Mouse (Mus musculus): ENCODE measurements around the gene Grk4. TPM values are rescaled to one million over a fixed set of nuclear protein-coding genes. Genes with fewer than 3 reads are reported as not detected.

Gene Grk4
- polyA plus RNA-seq, 1 experiment from 2014 or later, result 2.5 TPM

GRCm38 (mm10) chr5:34641991-34642390 is 18.2 kb upstream of the Grk4 start:
- no peak for ATAC-seq (replicated peaks; ENCODE audit: low FRiP score)
- H3K4me1 ChIP-seq (replicated peaks; ENCODE audit: control insufficient read depth, insufficient read depth, low read length), result 0 out of 2 replicates have a peak, but pooled peaks cover 2% of the 10 kb centered on the region
- H3K4me2 ChIP-seq (ENCODE audit: low read depth, low read length, severe bottlenecking), result no peak overlapping the region
- H3K9me3 ChIP-seq (ENCODE audit: control insufficient read depth, low read length), result no peaks in the 10 kb centered on the region
- no peaks in the 10 kb centered on the region for H3K27me3 ChIP-seq (ENCODE audit: control insufficient read depth, insufficient read depth, low read length)
- DNase-seq (ENCODE audit: low spot score), result no peak
- no peak overlapping the region for H3K4me3 ChIP-seq (ENCODE audit: low read depth, low read length)
- WGBS, result 91% methylated on average over 3 of the region's 3 CpGs
- no peak overlapping the region for H3K27ac ChIP-seq (ENCODE audit: low read depth, low read length)
- H3K9ac ChIP-seq (ENCODE audit: low read length), result no peak overlapping the region
- peaks cover 4% of the 10 kb centered on the region; the same call in 1 of the 2 replicates for H3K36me3 ChIP-seq (ENCODE audit: control insufficient read depth, insufficient read depth, low read length)

GRCm38 (mm10) chr5:34642932-34643331 is 17.2 kb upstream of the Grk4 start:
- Histone ChIP-seq H3K4me3 (ENCODE audit: low read depth, low read length) (no peak overlapping the region), H3K4me2 (ENCODE audit: low read depth, low read length, severe bottlenecking) (no peak overlapping the region), H3K9me3 (ENCODE audit: control insufficient read depth, low read length) (no peaks in the 10 kb centered on the region), H3K36me3 (ENCODE audit: control insufficient read depth, insufficient read depth, low read length) (peaks cover 4% of the 10 kb centered on the region; the same call in 1 of the 2 replicates), H3K27me3 (ENCODE audit: control insufficient read depth, insufficient read depth, low read length) (no peaks in the 10 kb centered on the region), H3K27ac (ENCODE audit: low read depth, low read length) (no peak overlapping the region), H3K4me1 (replicated peaks; ENCODE audit: control insufficient read depth, insufficient read depth, low read length) (no peaks in the 10 kb centered on the region), H3K9ac (ENCODE audit: low read length) (no peak overlapping the region)
- 0 out of 2 replicates have a peak, but pooled peaks have one; percentile 44 for ATAC-seq (replicated peaks; ENCODE audit: low FRiP score)
- 64% methylated on average over 5 of the region's 5 CpGs for WGBS
- DNase-seq (ENCODE audit: low spot score), result peak; percentile 52

GRCm38 (mm10) chr5:34647581-34647980 is 12.6 kb upstream of the Grk4 start:
- Histone ChIP-seq H3K4me3 (ENCODE audit: low read depth, low read length) (no peak overlapping the region), H3K4me2 (ENCODE audit: low read depth, low read length, severe bottlenecking) (no peak overlapping the region), H3K4me1 (replicated peaks; ENCODE audit: control insufficient read depth, insufficient read depth, low read length) (no peaks in the 10 kb centered on the region), H3K9ac (ENCODE audit: low read length) (no peak overlapping the region), H3K9me3 (ENCODE audit: control insufficient read depth, low read length) (no peaks in the 10 kb centered on the region), H3K36me3 (ENCODE audit: control insufficient read depth, insufficient read depth, low read length) (peaks cover 8% of the 10 kb centered on the region; the same call in 1 of the 2 replicates), H3K27ac (ENCODE audit: low read depth, low read length) (no peak overlapping the region), H3K27me3 (ENCODE audit: control insufficient read depth, insufficient read depth, low read length) (no peaks in the 10 kb centered on the region)
- WGBS, result 45% methylated on average over 4 of the region's 4 CpGs
- ATAC-seq (replicated peaks; ENCODE audit: low FRiP score), result no peak
- DNase-seq (ENCODE audit: low spot score), result peak; percentile 84

- Histone ChIP-seq H3K4me1 (replicated peaks; ENCODE audit: control insufficient read depth, insufficient read depth, low read length) (no peaks in the 10 kb centered on the region), H3K36me3 (ENCODE audit: control insufficient read depth, insufficient read depth, low read length) (peaks cover 13% of the 10 kb centered on the region; the same call in 1 of the 2 replicates), H3K9ac (ENCODE audit: low read length) (no peak overlapping the region), H3K9me3 (ENCODE audit: control insufficient read depth, low read length) (no peaks in the 10 kb centered on the region), H3K4me2 (ENCODE audit: low read depth, low read length, severe bottlenecking) (no peak overlapping the region), H3K27me3 (ENCODE audit: control insufficient read depth, insufficient read depth, low read length) (no peaks in the 10 kb centered on the region), H3K27ac (ENCODE audit: low read depth, low read length) (no peak overlapping the region), H3K4me3 (ENCODE audit: low read depth, low read length) (no peak overlapping the region)
- WGBS, result 95% methylated on average over 5 of the region's 5 CpGs
- no peak for ATAC-seq (replicated peaks; ENCODE audit: low FRiP score)
- DNase-seq (ENCODE audit: low spot score), result no peak
Measured at GRCm38 (mm10) chr5:34652961-34653360, 7.2 kb upstream of the Grk4 start.

GRCm38 (mm10) chr5:34654881-34655280 is 5.3 kb upstream of the Grk4 start:
- DNase-seq (ENCODE audit: low spot score) (no peak), ATAC-seq (replicated peaks; ENCODE audit: low FRiP score) (no peak)
- 94% methylated on average over 9 of the region's 9 CpGs for WGBS
- H3K27me3 ChIP-seq (ENCODE audit: control insufficient read depth, insufficient read depth, low read length), result no peaks in the 10 kb centered on the region
- H3K9me3 ChIP-seq (ENCODE audit: control insufficient read depth, low read length), result no peaks in the 10 kb centered on the region
- peaks cover 13% of the 10 kb centered on the region; the same call in 1 of the 2 replicates for H3K36me3 ChIP-seq (ENCODE audit: control insufficient read depth, insufficient read depth, low read length)
- H3K27ac ChIP-seq (ENCODE audit: low read depth, low read length), result no peak overlapping the region
- no peak overlapping the region for H3K9ac ChIP-seq (ENCODE audit: low read length)
- H3K4me1 ChIP-seq (replicated peaks; ENCODE audit: control insufficient read depth, insufficient read depth, low read length), result no peaks in the 10 kb centered on the region; the same call in 1 of the 2 replicates
- H3K4me3 ChIP-seq (ENCODE audit: low read depth, low read length), result no peak overlapping the region
- H3K4me2 ChIP-seq (ENCODE audit: low read depth, low read length, severe bottlenecking), result no peak overlapping the region

- Histone ChIP-seq H3K4me3 (ENCODE audit: low read depth, low read length) (no peak overlapping the region), H3K27ac (ENCODE audit: low read depth, low read length) (no peak overlapping the region), H3K27me3 (ENCODE audit: control insufficient read depth, insufficient read depth, low read length) (no peaks in the 10 kb centered on the region), H3K36me3 (ENCODE audit: control insufficient read depth, insufficient read depth, low read length) (peaks cover 9% of the 10 kb centered on the region; the same call in 1 of the 2 replicates), H3K4me2 (ENCODE audit: low read depth, low read length, severe bottlenecking) (no peak overlapping the region), H3K9me3 (ENCODE audit: control insufficient read depth, low read length) (no peaks in the 10 kb centered on the region), H3K4me1 (replicated peaks; ENCODE audit: control insufficient read depth, insufficient read depth, low read length) (no peaks in the 10 kb centered on the region; the same call in 1 of the 2 replicates), H3K9ac (ENCODE audit: low read length) (no peak overlapping the region)
- DNase-seq (ENCODE audit: low spot score), result no peak
- WGBS, result 90% methylated on average over 8 of the region's 8 CpGs
- no peak for ATAC-seq (replicated peaks; ENCODE audit: low FRiP score)
Measured at GRCm38 (mm10) chr5:34657556-34657955, 2.6 kb upstream of the Grk4 start.

- no peak for DNase-seq (ENCODE audit: low spot score)
- peak overlapping the region; percentile 61 for H3K4me2 ChIP-seq (ENCODE audit: low read depth, low read length, severe bottlenecking)
- no peaks in the 10 kb centered on the region for H3K9me3 ChIP-seq (ENCODE audit: control insufficient read depth, low read length)
- peak overlapping the region; percentile 53 for H3K27ac ChIP-seq (ENCODE audit: low read depth, low read length)
- H3K9ac ChIP-seq (ENCODE audit: low read length), result peak overlapping the region; percentile 64
- ATAC-seq (replicated peaks; ENCODE audit: low FRiP score), result peak; percentile 8; the same call in 1 of the 2 replicates
- 2% methylated on average over 56 of the region's 57 CpGs for WGBS
- no peaks in the 10 kb centered on the region for H3K27me3 ChIP-seq (ENCODE audit: control insufficient read depth, insufficient read depth, low read length)
- H3K4me3 ChIP-seq (ENCODE audit: low read depth, low read length), result peak overlapping the region; percentile 74
- H3K36me3 ChIP-seq (ENCODE audit: control insufficient read depth, insufficient read depth, low read length), result no peaks in the 10 kb centered on the region; the same call in 1 of the 2 replicates
- H3K4me1 ChIP-seq (replicated peaks; ENCODE audit: control insufficient read depth, insufficient read depth, low read length), result no peaks in the 10 kb centered on the region; the same call in 1 of the 2 replicates
Measured at GRCm38 (mm10) chr5:34660591-34661130, 482 bp downstream of the Grk4 start.

- H3K27ac ChIP-seq (ENCODE audit: low read depth, low read length), result no peak overlapping the region
- WGBS, result 85% methylated on average over 4 of the region's 4 CpGs
- ATAC-seq (replicated peaks; ENCODE audit: low FRiP score) (no peak), DNase-seq (ENCODE audit: low spot score) (no peak)
- H3K4me2 ChIP-seq (ENCODE audit: low read depth, low read length, severe bottlenecking), result no peak overlapping the region
- no peaks in the 10 kb centered on the region for H3K27me3 ChIP-seq (ENCODE audit: control insufficient read depth, insufficient read depth, low read length)
- H3K4me1 ChIP-seq (replicated peaks; ENCODE audit: control insufficient read depth, insufficient read depth, low read length), result no peaks in the 10 kb centered on the region; the same call in 1 of the 2 replicates
- H3K4me3 ChIP-seq (ENCODE audit: low read depth, low read length), result no peak overlapping the region
- no peak overlapping the region for H3K9ac ChIP-seq (ENCODE audit: low read length)
- H3K36me3 ChIP-seq (ENCODE audit: control insufficient read depth, insufficient read depth, low read length), result no peaks in the 10 kb centered on the region
- H3K9me3 ChIP-seq (ENCODE audit: control insufficient read depth, low read length), result no peaks in the 10 kb centered on the region
Measured at GRCm38 (mm10) chr5:34661909-34662308, 1.7 kb downstream of the Grk4 start.

- H3K4me3 ChIP-seq (ENCODE audit: low read depth, low read length), result no peak overlapping the region
Measured at GRCm38 (mm10) chr5:34663231-34663630, 3.1 kb downstream of the Grk4 start.

More at GRCm38 (mm10) chr5:34663231-34663630, 3.1 kb downstream of the Grk4 start:
- ATAC-seq (replicated peaks; ENCODE audit: low FRiP score), result no peak
- no peak for DNase-seq (ENCODE audit: low spot score)
- H3K9ac ChIP-seq (ENCODE audit: low read length), result no peak overlapping the region
- H3K4me1 ChIP-seq (replicated peaks; ENCODE audit: control insufficient read depth, insufficient read depth, low read length), result no peaks in the 10 kb centered on the region; the same call in 1 of the 2 replicates
- H3K36me3 ChIP-seq (ENCODE audit: control insufficient read depth, insufficient read depth, low read length), result no peaks in the 10 kb centered on the region
- WGBS, result 96% methylated on average over 2 of the region's 2 CpGs
- no peak overlapping the region for H3K27ac ChIP-seq (ENCODE audit: low read depth, low read length)
- H3K27me3 ChIP-seq (ENCODE audit: control insufficient read depth, insufficient read depth, low read length), result no peaks in the 10 kb centered on the region
- H3K4me2 ChIP-seq (ENCODE audit: low read depth, low read length, severe bottlenecking), result no peak overlapping the region
- no peaks in the 10 kb centered on the region for H3K9me3 ChIP-seq (ENCODE audit: control insufficient read depth, low read length)

Measured in forebrain, embryonic 11.5 days (tissue).